Mouse (Mus musculus) E14TG2a.4 (cell line): ENCODE data around the gene Pitpnm1.
A peak's percentile ranks its signal among the peaks of the same experiment; 100 is the strongest.
"Not testable (repeated sequence)": the region's sequence is repeated elsewhere in the genome, so short reads cannot be mapped to it uniquely, and the experiment has no call there.

Experiments
- H3K27me3 ChIP-seq: 2 replicates; pipeline ENCODE4 v1.6.1; 2014; ENCODE audit warnings: low read length, control low read depth; ENCODE audit not compliant: insufficient read depth
- H3K36me3 ChIP-seq: 2 replicates; pipeline ENCODE4 v1.6.1; 2014; ENCODE audit warnings: low read length, control low read depth; ENCODE audit not compliant: insufficient read depth
- H3K4me1 ChIP-seq: replicated peaks from 2 replicates; pipeline ENCODE4 v1.6.1; 2014; ENCODE audit warnings: low read depth, low read length, control low read depth
- H3K4me3 ChIP-seq: replicated peaks from 2 replicates; pipeline ENCODE4 v1.5.1; 2014; ENCODE audit warnings: mild to moderate bottlenecking, low read length
- H3K9me3 ChIP-seq: 2 replicates; pipeline ENCODE4 v1.6.1; 2014; ENCODE audit warnings: low read length, control low read depth
- CTCF ChIP-seq: conservative IDR thresholded peaks from 2 replicates; pipeline ENCODE4 v1.5.1; 2014; ENCODE audit warnings: low read length
- NANOG ChIP-seq: IDR thresholded peaks from 2 replicates; pipeline ENCODE4 v1.6.1; 2014; ENCODE audit warnings: borderline replicate concordance, low read length, mixed read lengths
- POU5F1 ChIP-seq: IDR thresholded peaks from 2 replicates; pipeline ENCODE4 v1.6.1; 2014; ENCODE audit warnings: low read length, borderline replicate concordance

Gene Pitpnm1

DNA sequence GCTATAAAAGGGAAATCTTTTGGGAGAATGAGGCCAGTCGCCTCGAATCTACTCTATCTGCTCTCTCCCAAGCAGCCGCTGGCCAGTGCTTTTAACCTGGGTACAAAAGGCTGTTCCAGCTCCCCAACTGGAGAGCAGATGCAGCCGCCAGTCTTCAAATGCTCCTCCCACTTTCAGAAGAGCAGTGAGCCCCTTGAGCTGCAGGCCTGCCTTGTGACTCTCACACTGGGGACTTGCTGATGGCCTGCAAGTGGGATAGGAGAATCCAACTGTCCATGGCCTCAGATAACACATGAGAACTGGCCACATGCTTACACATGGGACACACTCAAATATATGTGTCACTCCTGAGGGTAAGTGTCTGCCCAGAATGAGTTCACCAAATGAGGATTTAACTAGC, 43.1 kb upstream of the Pitpnm1 start:
- H3K27me3 ChIP-seq = no peaks in the 10 kb centered on the region
- peak overlapping the region; percentile 59 for H3K4me3 ChIP-seq
- TF ChIP-seq NANOG = no peak
- no peak for TF ChIP-seq CTCF
- no peak for TF ChIP-seq POU5F1
- peaks cover 80% of the 10 kb centered on the region for H3K4me1 ChIP-seq
- no peaks in the 10 kb centered on the region for H3K9me3 ChIP-seq
- no peaks in the 10 kb centered on the region for H3K36me3 ChIP-seq

DNA sequence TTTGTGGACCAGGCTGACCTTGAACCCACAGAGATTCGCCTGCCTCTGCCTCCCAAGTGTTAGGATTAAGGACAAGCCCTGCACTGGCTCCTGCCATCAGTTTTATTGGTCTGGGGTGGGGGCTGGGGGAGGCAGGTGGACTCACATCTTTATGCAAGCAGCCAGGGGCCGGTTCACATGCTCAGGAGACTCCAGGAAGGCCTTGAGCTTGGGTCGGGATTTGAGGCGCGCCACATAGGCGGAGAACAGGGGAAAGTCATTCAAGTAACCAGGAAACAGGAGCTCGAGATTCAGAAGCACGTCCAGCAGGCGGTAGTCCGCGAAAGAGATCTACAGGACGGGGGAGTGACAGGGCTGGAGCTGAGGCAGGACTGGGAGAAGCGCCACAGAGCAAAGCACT, 42.4 kb upstream of the Pitpnm1 start:
- no peaks in the 10 kb centered on the region for H3K36me3 ChIP-seq
- H3K27me3 ChIP-seq = no peaks in the 10 kb centered on the region
- H3K4me3 ChIP-seq = peak overlapping the region; percentile 59
- H3K9me3 ChIP-seq = no peaks in the 10 kb centered on the region
- H3K4me1 ChIP-seq = peaks cover 77% of the 10 kb centered on the region
- TF ChIP-seq NANOG (no peak), POU5F1 (no peak), CTCF (no peak)

DNA sequence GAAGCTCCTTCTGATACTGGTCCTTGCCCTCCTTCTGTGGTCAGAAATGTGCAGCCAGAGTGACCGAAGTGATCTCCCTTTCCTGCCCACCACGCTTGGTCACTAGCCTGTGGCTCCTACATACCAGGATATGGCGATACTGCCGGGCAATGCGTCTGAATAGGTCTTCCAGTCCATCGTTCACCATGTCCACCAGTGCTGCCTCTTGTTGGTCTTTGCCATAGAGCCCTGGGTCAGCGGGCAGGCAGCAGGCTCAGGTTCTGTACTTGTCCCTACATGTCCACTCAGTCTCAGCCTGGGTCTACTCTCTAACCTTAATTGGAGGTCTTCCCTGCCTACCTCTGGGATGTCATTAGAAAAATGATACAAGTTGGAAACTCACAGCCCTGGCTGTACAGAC, 41.8 kb upstream of the Pitpnm1 start:
- Histone ChIP-seq H3K4me1 (peaks cover 71% of the 10 kb centered on the region), H3K27me3 (no peaks in the 10 kb centered on the region), H3K9me3 (no peaks in the 10 kb centered on the region), H3K36me3 (no peaks in the 10 kb centered on the region), H3K4me3 (peak overlapping the region; percentile 59)
- TF ChIP-seq CTCF = no peak
- TF ChIP-seq NANOG = no peak
- no peak for TF ChIP-seq POU5F1

DNA sequence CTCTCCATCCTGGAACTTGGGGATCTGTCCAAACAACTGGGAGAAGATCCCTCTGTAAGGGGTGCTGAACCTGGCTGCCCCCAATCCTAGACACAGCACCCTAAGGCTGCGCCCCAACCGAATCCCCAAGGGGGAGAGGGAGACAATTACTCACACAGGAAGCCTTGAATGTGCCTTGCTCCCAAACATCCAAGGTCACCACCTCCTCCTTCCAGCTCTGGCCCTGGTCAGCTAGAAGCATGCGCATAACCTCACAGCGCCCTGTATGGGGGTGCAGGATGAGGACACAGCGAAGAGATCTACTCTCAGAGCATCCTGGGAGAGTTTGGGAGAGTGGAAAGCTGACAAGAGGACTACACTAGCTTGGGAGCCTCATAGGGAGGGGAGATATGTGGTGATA, 41.2 kb upstream of the Pitpnm1 start:
- H3K27me3 ChIP-seq = no peaks in the 10 kb centered on the region
- H3K9me3 ChIP-seq = no peaks in the 10 kb centered on the region
- TF ChIP-seq CTCF (no peak), POU5F1 (no peak; the same call in 1 of the 2 replicates), NANOG (no peak)
- peaks cover 66% of the 10 kb centered on the region for H3K4me1 ChIP-seq
- no peaks in the 10 kb centered on the region for H3K36me3 ChIP-seq
- peak overlapping the region; percentile 59 for H3K4me3 ChIP-seq

DNA sequence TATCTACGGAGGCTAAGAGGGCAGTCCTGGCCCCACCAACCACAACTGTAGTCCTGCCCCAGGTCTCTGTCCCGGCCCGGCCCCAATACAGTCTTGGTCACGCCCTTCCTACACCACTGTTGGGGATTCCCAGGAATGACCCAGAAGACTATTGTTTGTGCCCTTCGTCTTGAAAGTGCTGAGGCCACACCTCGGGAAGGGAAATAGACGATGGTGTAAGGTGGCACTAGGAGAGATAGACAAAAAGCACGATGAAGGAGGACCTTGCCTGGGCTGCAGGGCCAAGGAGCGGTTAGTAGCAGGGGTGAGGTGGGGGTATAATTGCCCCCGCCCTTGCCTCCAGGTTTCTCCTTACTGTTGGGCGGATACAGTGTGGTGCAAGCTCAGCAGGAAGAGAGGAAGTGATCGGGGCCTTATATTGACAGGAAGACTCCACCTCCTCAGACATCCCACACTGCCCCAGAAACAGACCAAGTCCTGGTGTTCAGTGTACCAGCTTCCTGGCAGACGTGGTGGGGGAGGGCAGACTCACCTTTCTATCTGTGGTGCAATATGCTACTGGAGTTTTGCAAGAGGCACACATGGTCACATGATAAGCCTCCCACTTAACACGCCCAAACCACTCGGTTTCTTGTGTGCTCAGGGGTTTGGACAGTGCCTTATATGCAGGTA, 40.6 kb upstream of the Pitpnm1 start, which contains the start of gene Gstp3:
Gene Gstp3 (minus strand): TSS at position 501 of the 672 bp plus-strand sequence.
- Histone ChIP-seq H3K4me1 (peaks cover 66% of the 10 kb centered on the region), H3K9me3 (no peaks in the 10 kb centered on the region), H3K4me3 (peak within 1 kb of the TSS; percentile 59), H3K36me3 (no peaks in the 10 kb centered on the region), H3K27me3 (no peaks in the 10 kb centered on the region)
- TF ChIP-seq CTCF (no peak), NANOG (no peak), POU5F1 (no peak)

DNA sequence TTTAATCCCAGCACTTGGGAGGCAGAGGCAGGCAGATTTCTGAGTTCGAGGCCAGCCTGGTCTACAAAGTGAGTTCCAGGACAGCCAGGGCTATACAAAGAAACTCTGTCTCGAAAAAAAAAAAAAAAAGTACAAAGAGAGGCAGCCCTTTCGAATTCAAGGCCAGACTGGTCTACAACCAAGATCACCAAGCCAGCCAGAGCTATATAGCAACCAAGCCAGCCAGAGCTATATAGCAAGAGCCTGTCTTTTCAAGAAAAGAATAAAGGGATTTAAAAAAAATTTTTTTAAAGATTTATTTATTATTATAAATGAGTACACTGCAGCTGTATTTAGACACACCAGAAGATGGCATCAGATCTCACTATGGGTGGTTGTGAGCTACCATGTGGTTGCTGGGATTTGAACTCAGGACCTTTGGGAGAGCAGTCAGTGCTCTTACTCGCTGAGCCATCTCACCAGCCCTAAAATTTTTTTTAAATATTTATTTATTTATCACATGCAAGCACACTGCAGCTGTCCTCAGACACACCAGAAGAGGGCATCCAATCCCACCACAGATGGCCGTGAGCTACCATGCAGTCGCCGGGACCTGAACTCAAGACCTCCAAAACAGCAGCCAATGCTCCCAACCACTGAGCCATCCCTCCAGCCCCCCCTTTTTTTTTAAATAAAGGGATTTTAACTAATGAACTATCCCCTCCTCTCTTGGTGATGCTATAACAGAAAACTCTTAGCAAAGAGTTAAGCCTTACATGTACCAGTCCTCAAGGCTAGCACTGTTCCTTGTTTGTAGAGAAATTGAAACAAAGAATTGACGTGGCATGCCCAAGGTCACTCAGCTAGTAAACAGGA, 39.5 kb upstream of the Pitpnm1 start:
- H3K36me3 ChIP-seq, H3K9me3 ChIP-seq, H3K4me3 ChIP-seq, H3K27me3 ChIP-seq: not testable (repeated sequence)
- peaks cover 56% of the 10 kb centered on the region for H3K4me1 ChIP-seq

DNA sequence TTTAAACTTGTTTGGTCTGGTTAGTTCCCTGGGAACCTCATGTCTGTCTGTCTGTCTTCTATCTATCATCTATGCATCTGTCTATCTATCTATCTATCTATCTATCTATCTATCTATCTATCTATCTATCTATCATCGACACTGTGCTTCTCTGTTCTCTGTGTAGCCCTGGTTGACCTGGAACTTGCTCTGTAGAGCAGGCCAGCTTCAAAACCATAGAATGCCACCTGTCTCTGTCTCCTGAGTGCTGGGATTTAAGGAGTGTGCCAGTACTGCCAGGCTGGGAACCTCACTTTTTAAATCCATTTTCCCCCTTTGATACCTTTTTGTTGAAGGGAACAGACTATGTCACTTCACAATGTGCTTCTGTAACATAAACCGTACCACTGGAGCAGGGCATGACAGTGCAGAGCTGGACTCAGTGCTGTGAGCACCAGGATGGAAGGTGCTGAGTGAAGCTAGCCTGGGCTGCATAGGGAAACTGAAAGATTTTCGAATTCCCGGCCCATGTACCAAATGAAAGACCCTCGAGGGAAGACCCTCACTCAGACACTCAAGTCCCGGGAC, 38.8 kb upstream of the Pitpnm1 start:
- H3K27me3 ChIP-seq = no peaks in the 10 kb centered on the region
- H3K9me3 ChIP-seq = no peaks in the 10 kb centered on the region
- peaks cover 49% of the 10 kb centered on the region for H3K4me1 ChIP-seq
- no peak for TF ChIP-seq POU5F1
- no peak for TF ChIP-seq CTCF
- no peak for TF ChIP-seq NANOG
- no peaks in the 10 kb centered on the region for H3K36me3 ChIP-seq
- no peak overlapping the region for H3K4me3 ChIP-seq

DNA sequence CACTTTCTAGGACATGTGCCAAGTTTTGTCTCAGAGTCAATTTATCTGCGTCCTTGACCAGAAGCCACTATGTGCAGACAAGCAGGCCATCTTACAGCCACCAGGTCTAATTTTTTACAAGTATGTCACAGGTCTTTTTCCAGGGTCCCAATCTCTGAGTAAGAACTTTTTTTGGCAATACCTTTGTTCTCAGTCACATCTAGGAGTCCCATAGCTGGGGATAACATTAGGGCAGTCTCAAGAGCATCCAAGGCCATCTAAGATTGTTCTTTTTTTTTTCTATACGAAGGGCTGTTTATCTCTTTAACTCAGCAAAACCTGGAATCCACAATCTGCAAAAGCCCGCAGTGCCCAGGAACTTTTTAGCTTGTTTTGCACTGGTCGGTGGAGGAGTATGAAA, 36.4 kb upstream of the Pitpnm1 start:
- not testable (repeated sequence) for H3K9me3 ChIP-seq, H3K4me3 ChIP-seq, H3K27me3 ChIP-seq, H3K36me3 ChIP-seq
- H3K4me1 ChIP-seq = peaks cover 33% of the 10 kb centered on the region

DNA sequence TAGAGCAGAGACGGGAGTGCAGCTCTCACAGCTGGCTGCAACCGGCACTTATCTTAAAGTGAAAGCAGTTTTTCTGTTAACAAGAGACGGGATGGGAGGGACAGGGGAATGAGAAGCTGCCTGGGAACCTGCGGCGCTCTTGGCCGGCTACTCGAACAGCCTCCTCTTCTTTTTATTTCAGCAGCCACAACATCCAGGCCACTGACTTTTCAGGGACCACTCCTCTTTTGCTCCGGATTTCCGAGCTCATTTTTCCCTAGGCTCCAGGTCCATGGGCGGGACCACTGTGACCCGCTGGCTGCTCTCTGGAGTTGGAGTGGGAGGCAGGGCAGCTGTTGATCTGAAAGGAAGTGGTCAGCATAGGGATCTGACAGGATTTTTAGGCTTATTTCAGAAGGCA, 35.3 kb upstream of the Pitpnm1 start:
- H3K4me3 ChIP-seq, H3K9me3 ChIP-seq: not testable (repeated sequence)
- H3K4me1 ChIP-seq = peaks cover 21% of the 10 kb centered on the region

More for the DNA sequence above, 35.3 kb upstream of the Pitpnm1 start:
- H3K27me3 ChIP-seq, H3K36me3 ChIP-seq: not testable (repeated sequence)
